Mouse (Mus musculus) heart, postnatal 0 days (tissue): Measurements from ENCODE around the gene Gamt. TPM values are rescaled to one million over a fixed set of nuclear protein-coding genes. Genes with fewer than 3 reads are reported as not detected.
"Not testable (repeated sequence)": the region's sequence is repeated elsewhere in the genome, so short reads cannot be mapped to it uniquely, and the experiment has no call there.

Experiments
- ATAC-seq: fragments of 200-750 bp; cut with Nextera tagmentation; 2 replicates; pipeline ENCODE4 v1.8.0; 2017; ENCODE audit warnings: low read depth, moderate number of reproducible peaks, moderate library complexity; ENCODE audit not compliant: insufficient read depth
- DNase-seq: peaks from one replicate; pipeline ENCODE4 v3.0.0-alpha.2; 2016; ENCODE audit warnings: low spot score
- H3K27ac ChIP-seq: fragments of 300-500 bp; sonication (generic); 2 replicates; pipeline ENCODE4 v1.5.1; 2014; ENCODE audit warnings: low read depth, mild to moderate bottlenecking
- H3K27me3 ChIP-seq: fragments of 300-500 bp; sonication (generic); 2 replicates; pipeline ENCODE4 v1.6.1; 2014; ENCODE audit warnings: low read length, mixed read lengths; ENCODE audit not compliant: control insufficient read depth, insufficient read depth
- H3K36me3 ChIP-seq: fragments of 300-500 bp; sonication (generic); replicated peaks from 2 replicates; pipeline ENCODE4 v1.6.1; 2014; ENCODE audit warnings: low read length, mixed read lengths; ENCODE audit not compliant: control insufficient read depth, insufficient read depth
- H3K4me1 ChIP-seq: fragments of 300-500 bp; sonication (generic); 2 replicates; pipeline ENCODE4 v1.6.1; 2014; ENCODE audit warnings: antibody characterized with exemption; ENCODE audit not compliant: control insufficient read depth, insufficient read depth
- H3K4me2 ChIP-seq: fragments of 300-500 bp; sonication (generic); 2 replicates; pipeline ENCODE4 v1.6.1; 2014; ENCODE audit warnings: low read depth, mild to moderate bottlenecking, low read length, moderate library complexity
- H3K4me3 ChIP-seq: fragments of 300-500 bp; sonication (generic); 2 replicates; pipeline ENCODE4 v1.5.1; 2014; ENCODE audit warnings: low read depth, low read length
- H3K9ac ChIP-seq: fragments of 300-500 bp; sonication (generic); replicated peaks from 2 replicates; pipeline ENCODE4 v1.6.1; 2014; ENCODE audit warnings: low read depth, low read length, mixed read lengths
- H3K9me3 ChIP-seq: fragments of 300-500 bp; sonication (generic); replicated peaks from 2 replicates; pipeline ENCODE4 v1.6.1; 2016; ENCODE audit warnings: low read length; ENCODE audit not compliant: control insufficient read depth
- CTCF ChIP-seq: IDR thresholded peaks from 2 replicates; pipeline ENCODE4 v1.5.1; 2016; ENCODE audit warnings: antibody characterized with exemption, control low read depth, low read depth
- EP300 ChIP-seq: IDR thresholded peaks from 2 replicates; pipeline ENCODE4 v1.6.1; 2016; ENCODE audit warnings: antibody characterized with exemption, low read depth
- WGBS: fragments of 180-500 bp; shearing (Covaris S2); extraction: QIAGEN DNeasy Blood & Tissue Kit; methylation state at CpG from one replicate; pipeline ENCODE4 v1.1.7; 2014; 5-methylcytosine and 5-hydroxymethylcytosine counted together
- microRNA-seq: library from miRNA; unstranded; fragments of <30 nt; microRNA quantifications from one replicate; pipeline ENCODE4, GENCODE M21; 2016
- polyA plus RNA-seq: library from polyadenylated mRNA; unstranded; fragments of >200 nt; fragmentation: Nextera tagmentation; extraction: Ambion mirVana; gene quantifications from 2 replicates; pipeline ENCODE4 v1.2.1, GENCODE M21; 2015
- total RNA-seq: library from RNA; depleted of rRNA; stranded (reverse); fragments of >200 nt; gene quantifications from 2 replicates; pipeline ENCODE4 v1.2.3, GENCODE M21; 2014; ENCODE audit warnings: low replicate concordance; rRNA removed

Gene Gamt
- total and polyA plus RNA-seq, 2 experiments from 2014 or later: 22.8 to 27.7 TPM

DNA sequence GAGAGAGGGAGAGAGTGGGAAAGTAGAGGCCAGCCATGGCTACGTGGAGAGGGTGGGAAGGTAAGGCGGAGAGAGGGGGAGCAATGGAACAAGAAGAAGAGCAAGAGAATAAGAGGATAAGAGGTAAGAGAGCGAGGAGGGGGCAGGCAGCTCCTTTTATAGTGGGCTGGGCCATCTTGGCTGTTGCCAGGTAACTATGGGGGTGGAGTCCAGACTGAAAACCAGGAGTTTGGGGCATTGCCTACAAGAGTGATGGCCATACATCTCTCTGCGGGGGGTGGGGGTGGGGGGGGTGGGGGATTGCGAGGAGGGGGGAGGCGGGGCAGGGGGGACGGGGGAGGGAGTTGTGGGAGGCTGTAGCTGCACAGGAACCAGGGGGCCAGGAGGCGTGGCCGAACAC, 40.1 kb downstream of the Gamt start:
- DNase-seq: no peak
- Histone ChIP-seq H3K4me3 (no peak overlapping the region), H3K4me1 (no peaks in the 10 kb centered on the region), H3K27ac (no peak overlapping the region), H3K36me3 (no peaks in the 10 kb centered on the region), H3K27me3 (no peaks in the 10 kb centered on the region), H3K9me3 (no peaks in the 10 kb centered on the region), H3K9ac (no peak overlapping the region), H3K4me2 (no peak overlapping the region)
- TF ChIP-seq EP300 (no peak), CTCF (no peak)
- ATAC-seq: no peak
- 60% methylated on average over 8 of the region's 9 CpGs for WGBS

DNA sequence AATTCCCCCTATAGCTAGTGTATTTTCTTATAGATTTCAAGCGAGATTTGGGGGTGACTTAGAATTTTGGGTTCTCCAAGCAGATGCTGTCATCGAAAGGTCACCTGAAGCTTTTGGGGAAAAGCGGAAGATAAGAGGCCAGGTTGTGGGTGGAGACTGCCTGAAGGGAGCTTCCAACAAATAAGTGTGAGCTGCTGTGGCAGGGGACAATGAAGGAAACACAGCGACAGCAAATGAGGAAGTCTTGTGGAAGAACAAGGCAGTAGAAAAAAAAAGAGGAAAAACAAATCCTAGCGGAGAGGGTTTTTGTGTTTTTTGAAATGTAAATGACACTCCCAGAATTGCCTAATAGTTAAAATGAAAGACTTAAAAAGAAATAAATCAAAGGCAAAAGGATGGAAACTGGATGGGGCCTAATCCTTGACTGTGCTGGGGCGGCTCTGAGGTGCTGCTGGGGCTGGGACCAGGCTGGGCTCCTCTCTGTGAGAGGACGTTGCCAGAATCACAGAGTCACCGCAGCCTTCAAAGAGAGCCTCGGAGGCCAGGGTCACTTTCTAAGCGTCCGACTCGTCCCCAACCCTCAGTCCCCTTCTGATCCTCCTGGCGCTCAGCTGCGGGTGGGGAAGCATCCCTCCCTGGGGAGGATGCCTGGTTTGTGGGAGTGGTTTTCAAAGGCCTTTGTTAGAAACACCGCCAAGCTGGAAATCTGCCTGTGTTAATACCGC, 45.6 kb downstream of the Gamt start:
- Histone ChIP-seq H3K27me3 (no peaks in the 10 kb centered on the region), H3K4me1 (no peaks in the 10 kb centered on the region), H3K27ac (no peak overlapping the region), H3K4me3 (no peak overlapping the region), H3K9ac (no peak overlapping the region), H3K4me2 (no peak overlapping the region), H3K36me3 (no peaks in the 10 kb centered on the region), H3K9me3 (no peaks in the 10 kb centered on the region)
- 37% methylated on average over 16 of the region's 16 CpGs for WGBS
- DNase-seq (no peak), ATAC-seq (no peak)
- TF ChIP-seq EP300 (no peak), CTCF (no peak)

DNA sequence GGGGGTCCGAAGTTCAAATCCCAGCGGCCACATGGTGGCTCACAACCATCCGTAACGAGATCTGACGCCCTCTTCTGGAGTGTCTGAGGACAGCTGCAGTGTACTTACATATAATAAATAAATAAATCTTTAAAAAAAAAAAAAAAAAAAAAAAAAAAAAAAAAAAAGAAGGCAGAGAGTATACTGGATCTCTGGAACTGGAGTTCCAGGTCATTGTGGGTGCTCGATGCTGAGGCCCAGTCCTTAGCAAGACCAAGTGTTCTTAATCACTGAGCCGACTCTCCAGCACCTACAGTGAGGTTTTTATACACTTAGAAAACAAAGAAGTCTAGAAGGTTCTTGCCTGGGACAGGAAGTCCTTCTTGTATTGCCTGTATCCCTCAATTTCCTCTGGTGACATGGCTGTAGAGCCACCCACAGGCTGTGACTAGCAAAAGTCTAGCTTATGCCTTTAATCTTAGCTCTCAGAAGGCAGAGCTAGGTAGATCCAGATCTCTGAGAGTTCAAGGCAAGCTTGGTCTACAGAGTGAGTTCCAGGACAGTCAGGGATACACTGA, 49.2 kb downstream of the Gamt start:
- ATAC-seq, H3K27ac ChIP-seq, H3K36me3 ChIP-seq, H3K4me1 ChIP-seq, H3K9ac ChIP-seq, H3K27me3 ChIP-seq, H3K9me3 ChIP-seq, DNase-seq, H3K4me2 ChIP-seq, H3K4me3 ChIP-seq: not testable (repeated sequence)
- 59% methylated on average over 7 of the region's 7 CpGs for WGBS

DNA sequence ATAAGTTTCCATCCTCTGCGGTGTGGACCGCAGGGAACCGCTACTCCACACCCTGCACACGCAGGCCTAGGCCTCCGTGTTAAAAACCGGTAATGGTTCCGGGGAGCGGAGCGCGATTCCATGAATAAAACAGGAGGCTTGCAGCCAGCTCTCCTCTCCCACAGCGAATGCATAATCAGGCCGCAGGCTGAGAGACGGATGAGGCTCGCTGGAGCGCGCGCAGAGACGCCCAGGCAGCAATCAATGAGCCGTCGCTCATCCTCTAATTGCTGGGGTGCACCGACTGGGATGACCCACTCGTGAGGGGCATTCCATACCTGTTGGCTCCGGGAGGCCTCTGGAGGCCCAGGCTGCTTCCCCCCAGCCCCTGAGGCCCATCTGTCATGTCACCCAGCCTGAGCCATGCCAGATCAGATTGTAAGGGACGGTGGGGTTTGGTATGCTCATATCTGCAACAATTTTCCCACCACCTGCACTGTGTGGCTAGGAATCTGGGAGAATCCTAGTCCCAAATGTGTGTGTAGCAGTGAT, 51.9 kb downstream of the Gamt start:
- WGBS: 24% methylated on average over 24 of the region's 24 CpGs
- no peak for TF ChIP-seq EP300
- no peak for TF ChIP-seq CTCF
- no peaks in the 10 kb centered on the region for H3K36me3 ChIP-seq
- no peaks in the 10 kb centered on the region for H3K27me3 ChIP-seq
- H3K4me2 ChIP-seq: no peak overlapping the region
- no peak overlapping the region for H3K27ac ChIP-seq
- DNase-seq: no peak
- H3K4me1 ChIP-seq: no peaks in the 10 kb centered on the region
- no peak for ATAC-seq
- H3K9ac ChIP-seq: no peak overlapping the region
- no peak overlapping the region for H3K4me3 ChIP-seq
- H3K9me3 ChIP-seq: no peaks in the 10 kb centered on the region

- DNase-seq (no peak), ATAC-seq (no peak)
- 70% methylated on average over 4 of the region's 4 CpGs for WGBS
- Histone ChIP-seq H3K27ac (no peak overlapping the region), H3K9ac (no peak overlapping the region), H3K27me3 (no peaks in the 10 kb centered on the region), H3K4me3 (no peak overlapping the region), H3K4me2 (no peak overlapping the region), H3K4me1 (no peaks in the 10 kb centered on the region), H3K36me3 (no peaks in the 10 kb centered on the region), H3K9me3 (no peaks in the 10 kb centered on the region)
- TF ChIP-seq EP300: no peak
- no peak for TF ChIP-seq CTCF
Observed at GRCm38 (mm10) chr10:80208248-80208647, 52.6 kb downstream of the Gamt start.

Small RNAs within 50 kb of the gene (microRNA-seq; reads per million reads assigned to microRNA genes)
- gene Mir6911: not detected

Other genes with a start within 250 kb of the Gamt start
- 3.9 and 11.0 TPM in 2 replicates for gene Arhgap45, start 244.4 kb downstream of the Gamt start, total RNA-seq
- gene Arhgap45, start 244.4 kb downstream of the Gamt start, polyA plus RNA-seq: 1.9 TPM in 2 replicates
- gene Polr2e, start 221.2 kb downstream of the Gamt start, total RNA-seq: 70.6 and 106 TPM in 2 replicates
- gene Polr2e, start 221.2 kb downstream of the Gamt start, polyA plus RNA-seq: 120 and 123 TPM in 2 replicates
- gene Gpx4, start 213.8 kb downstream of the Gamt start, total RNA-seq: 490 and 500 TPM in 2 replicates
- 874 and 900 TPM in 2 replicates for gene Gpx4, start 213.8 kb downstream of the Gamt start, polyA plus RNA-seq
- 21.1 and 22.0 TPM in 2 replicates for gene Sbno2, start 155.4 kb downstream of the Gamt start, total RNA-seq
- gene Sbno2, start 155.4 kb downstream of the Gamt start, polyA plus RNA-seq: 5.9 and 6.3 TPM in 2 replicates
- gene Stk11, start 145.2 kb downstream of the Gamt start, total RNA-seq: 40.3 and 57.4 TPM in 2 replicates
- 10.6 and 10.8 TPM in 2 replicates for gene Stk11, start 145.2 kb downstream of the Gamt start, polyA plus RNA-seq
- gene Atp5d, start 122.4 kb downstream of the Gamt start, total RNA-seq: 970 and 972 TPM in 2 replicates
- gene Atp5d, start 122.4 kb downstream of the Gamt start, polyA plus RNA-seq: 1,858 and 1,876 TPM in 2 replicates
- gene Cbarp, start 120.2 kb downstream of the Gamt start, total RNA-seq: 2.8 and 5.9 TPM in 2 replicates
- gene Cbarp, start 120.2 kb downstream of the Gamt start, polyA plus RNA-seq: 1.0 and 1.1 TPM in 2 replicates
- 100 and 122 TPM in 2 replicates for gene Midn, start 112.7 kb downstream of the Gamt start, total RNA-seq
- 12.4 and 15.8 TPM in 2 replicates for gene Midn, start 112.7 kb downstream of the Gamt start, polyA plus RNA-seq
- 121 and 163 TPM in 2 replicates for gene Cirbp, start 95.0 kb downstream of the Gamt start, total RNA-seq
- gene Cirbp, start 95.0 kb downstream of the Gamt start, polyA plus RNA-seq: 208 and 330 TPM in 2 replicates
- gene 1600002K03Rik, start 88.1 kb downstream of the Gamt start, total RNA-seq: 0.66 and 8.9 TPM in 2 replicates
- gene 1600002K03Rik, start 88.1 kb downstream of the Gamt start, polyA plus RNA-seq: 4.6 and 5.7 TPM in 2 replicates
- gene Efna2, start 81.5 kb downstream of the Gamt start, total RNA-seq: 2.4 and 3.0 TPM in 2 replicates
- 3.3 and 3.7 TPM in 2 replicates for gene Efna2, start 81.5 kb downstream of the Gamt start, polyA plus RNA-seq
- gene Mum1, start 34.6 kb downstream of the Gamt start, total RNA-seq: 41.4 and 59.7 TPM in 2 replicates
- 18.4 and 22.9 TPM in 2 replicates for gene Mum1, start 34.6 kb downstream of the Gamt start, polyA plus RNA-seq
- gene Ndufs7, start 11.9 kb downstream of the Gamt start, total RNA-seq: 838 and 847 TPM in 2 replicates
- 1,203 and 1,284 TPM in 2 replicates for gene Ndufs7, start 11.9 kb downstream of the Gamt start, polyA plus RNA-seq
- 88.9 and 96.2 TPM in 2 replicates for gene Dazap1, start 474 bp upstream of the Gamt start, total RNA-seq
- gene Dazap1, start 474 bp upstream of the Gamt start, polyA plus RNA-seq: 24.8 and 30.3 TPM in 2 replicates
- 1,030 and 1,317 TPM in 2 replicates for gene Rps15, start 31.4 kb upstream of the Gamt start, total RNA-seq
- 499 and 510 TPM in 2 replicates for gene Rps15, start 31.4 kb upstream of the Gamt start, polyA plus RNA-seq
- gene Apc2, start 35.0 kb upstream of the Gamt start, total RNA-seq: 1.4 and 3.4 TPM in 2 replicates
- 0.77 and 0.83 TPM in 2 replicates for gene Apc2, start 35.0 kb upstream of the Gamt start, polyA plus RNA-seq
- 13.5 and 41.4 TPM in 2 replicates for gene 2310011J03Rik, start 59.5 kb upstream of the Gamt start, total RNA-seq
- gene 2310011J03Rik, start 59.5 kb upstream of the Gamt start, polyA plus RNA-seq: 35.2 and 37.4 TPM in 2 replicates
- gene Pcsk4, start 68.5 kb upstream of the Gamt start, total RNA-seq: not detected in 2 replicates
- 2.0 and 2.1 TPM in 2 replicates for gene Pcsk4, start 68.5 kb upstream of the Gamt start, polyA plus RNA-seq
- gene Reep6, start 68.9 kb upstream of the Gamt start, total RNA-seq: not detected in 2 replicates
- gene Reep6, start 68.9 kb upstream of the Gamt start, polyA plus RNA-seq: 0.85 and 1.0 TPM in 2 replicates
- gene Adamtsl5, start 87.4 kb upstream of the Gamt start, total RNA-seq: 18.5 and 34.6 TPM in 2 replicates
- gene Adamtsl5, start 87.4 kb upstream of the Gamt start, polyA plus RNA-seq: 12.6 and 14.6 TPM in 2 replicates
- 1.7 TPM in 1 of 2 replicates, not detected in the other for gene Plk5, start 95.4 kb upstream of the Gamt start, total RNA-seq
- 0.05 TPM in 2 replicates for gene Plk5, start 95.4 kb upstream of the Gamt start, polyA plus RNA-seq
- gene Mex3d, start 126.6 kb upstream of the Gamt start, total RNA-seq: 20.0 and 26.4 TPM in 2 replicates
- 2.2 and 2.9 TPM in 2 replicates for gene Mex3d, start 126.6 kb upstream of the Gamt start, polyA plus RNA-seq
- 35.1 and 35.3 TPM in 2 replicates for gene Mbd3, start 138.5 kb upstream of the Gamt start, total RNA-seq
- 75.6 and 78.0 TPM in 2 replicates for gene Mbd3, start 138.5 kb upstream of the Gamt start, polyA plus RNA-seq
- gene Uqcr11, start 145.8 kb upstream of the Gamt start, total RNA-seq: 1,589 and 2,020 TPM in 2 replicates
- 3,128 and 3,343 TPM in 2 replicates for gene Uqcr11, start 145.8 kb upstream of the Gamt start, polyA plus RNA-seq
- 77.8 and 91.4 TPM in 2 replicates for gene Tcf3, start 172.6 kb upstream of the Gamt start, total RNA-seq
- 20.1 and 20.6 TPM in 2 replicates for gene Tcf3, start 172.6 kb upstream of the Gamt start, polyA plus RNA-seq
- not detected in 2 replicates for gene Onecut3, start 233.8 kb upstream of the Gamt start, total RNA-seq
- gene Onecut3, start 233.8 kb upstream of the Gamt start, polyA plus RNA-seq: not detected in 2 replicates